Mouse (Mus musculus) intestine, postnatal 0 days (tissue): ENCODE measurements around the gene Tmem151b. TPM values are rescaled to one million over a fixed set of nuclear protein-coding genes. Genes with fewer than 3 reads are reported as not detected.
A peak's percentile ranks its signal among the peaks of the same experiment; 100 is the strongest.

ENCODE experiments used
- ATAC-seq: fragments of 200-750 bp; cut with Nextera tagmentation; 2 replicates; pipeline ENCODE4 v1.8.0; 2017; ENCODE audit warnings: mild to moderate bottlenecking, moderate TSS enrichment, moderate library complexity
- H3K27ac ChIP-seq: fragments of 300-500 bp; sonication (generic); 2 replicates; pipeline ENCODE4 v1.5.1; 2014; ENCODE audit warnings: mild to moderate bottlenecking, low read depth, low read length, moderate library complexity
- H3K27me3 ChIP-seq: fragments of 300-500 bp; sonication (generic); replicated peaks from 2 replicates; pipeline ENCODE4 v1.6.1; 2014; ENCODE audit warnings: low read length, mixed read lengths; ENCODE audit not compliant: control insufficient read depth, insufficient read depth
- H3K36me3 ChIP-seq: fragments of 300-500 bp; sonication (generic); 2 replicates; pipeline ENCODE4 v1.6.1; 2014; ENCODE audit warnings: mild to moderate bottlenecking, moderate library complexity; ENCODE audit not compliant: control insufficient read depth, insufficient read depth
- H3K4me1 ChIP-seq: fragments of 300-500 bp; sonication (generic); replicated peaks from 2 replicates; pipeline ENCODE4 v1.6.1; 2014; ENCODE audit warnings: antibody characterized with exemption, low read length, mixed read lengths; ENCODE audit not compliant: control insufficient read depth, insufficient read depth
- H3K4me2 ChIP-seq: fragments of 300-500 bp; sonication (generic); replicated peaks from 2 replicates; pipeline ENCODE4 v1.6.1; 2014; ENCODE audit warnings: low read depth, mild to moderate bottlenecking, moderate library complexity
- H3K4me3 ChIP-seq: fragments of 300-500 bp; sonication (generic); 2 replicates; pipeline ENCODE4 v1.5.1; 2014; ENCODE audit warnings: low read depth, low read length
- H3K9ac ChIP-seq: fragments of 300-500 bp; sonication (generic); 2 replicates; pipeline ENCODE4 v1.6.1; 2014; ENCODE audit warnings: mild to moderate bottlenecking, low read depth, low read length
- H3K9me3 ChIP-seq: fragments of 300-500 bp; sonication (generic); 2 replicates; pipeline ENCODE4 v1.6.1; 2016; ENCODE audit warnings: mixed run types; ENCODE audit not compliant: control insufficient read depth
- CTCF ChIP-seq: sonication (generic); IDR thresholded peaks from 2 replicates; pipeline ENCODE4 v1.5.1; 2016; ENCODE audit warnings: low read depth, mild to moderate bottlenecking, control low read depth, antibody characterized with exemption, moderate library complexity
- WGBS: fragments of 180-500 bp; shearing (Covaris S2); extraction: QIAGEN DNeasy Blood & Tissue Kit; methylation state at CpG from one replicate; pipeline ENCODE4 v1.1.7; 2014; 5-methylcytosine and 5-hydroxymethylcytosine counted together
- polyA plus RNA-seq: library from polyadenylated mRNA; unstranded; fragments of >200 nt; fragmentation: Nextera tagmentation; extraction: Ambion mirVana; gene quantifications from 2 replicates; pipeline ENCODE4 v1.2.1, GENCODE M21; 2015

Tmem151b gene
- polyA plus RNA-seq, 1 experiment from 2014 or later = 0.68 TPM

GRCm38 (mm10) chr17:45573780-45574123 is 24.3 kb upstream of the Tmem151b start:
- H3K4me1 ChIP-seq = peaks cover 9% of the 10 kb centered on the region
- no peaks in the 10 kb centered on the region for H3K9me3 ChIP-seq
- H3K27me3 ChIP-seq = no peaks in the 10 kb centered on the region
- under 1% methylated on average over 18 of the region's 18 CpGs for WGBS
- H3K36me3 ChIP-seq = peaks cover 27% of the 10 kb centered on the region
- peak overlapping the region; percentile 97 for H3K9ac ChIP-seq
- ATAC-seq = peak; percentile 70
- peak overlapping the region; percentile 86 for H3K4me2 ChIP-seq
- peak overlapping the region; percentile 95 for H3K27ac ChIP-seq
- H3K4me3 ChIP-seq = peak overlapping the region; percentile 100
- TF ChIP-seq CTCF = no peak

DNA sequence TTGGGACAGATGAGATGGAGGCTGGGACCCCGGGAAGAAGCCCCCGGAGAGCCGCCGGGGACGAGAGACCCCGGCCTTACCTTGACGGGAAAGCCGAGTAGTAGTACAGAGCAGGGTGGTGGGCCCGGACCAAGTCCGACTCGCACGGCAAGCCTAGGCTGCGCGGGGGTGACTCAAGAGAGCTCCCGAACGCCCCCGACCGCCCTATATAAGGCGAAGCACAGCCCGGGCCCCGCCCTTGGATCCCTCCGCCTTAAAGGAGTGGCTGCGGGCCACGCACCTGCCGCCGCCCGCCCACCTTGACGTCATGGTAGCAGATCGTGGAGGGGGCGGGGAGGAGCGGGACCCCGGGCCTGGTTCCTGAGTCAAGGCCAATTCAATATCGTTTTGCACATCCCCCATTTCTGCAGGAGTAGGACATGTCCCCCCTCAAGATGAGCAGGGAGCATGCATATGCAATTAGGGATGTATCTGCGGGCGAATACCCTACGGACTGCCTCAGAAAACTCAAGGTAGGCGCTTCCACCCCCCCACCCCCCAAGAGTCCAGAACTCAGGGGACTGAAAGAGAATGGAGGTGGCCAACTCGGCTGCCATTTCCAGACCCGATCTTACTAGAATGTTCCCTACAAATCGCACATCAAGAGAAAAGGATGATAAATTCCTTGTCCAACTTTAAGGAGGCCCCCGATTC is 23.8 kb upstream of the Tmem151b start, which contains the start of gene Hsp90ab1:
Gene Hsp90ab1, minus strand, starts transcription at position 185 of the 693 bp plus-strand sequence.
- Histone ChIP-seq H3K27ac (peak within 1 kb of the TSS; percentile 95), H3K36me3 (peaks cover 32% of the 10 kb centered on the region), H3K4me3 (peak within 1 kb of the TSS; percentile 100), H3K27me3 (no peaks in the 10 kb centered on the region), H3K9me3 (no peaks in the 10 kb centered on the region), H3K4me1 (peaks cover 9% of the 10 kb centered on the region), H3K4me2 (peak within 1 kb of the TSS; percentile 86), H3K9ac (peak within 1 kb of the TSS; percentile 97)
- peak; percentile 81 for ATAC-seq
- no peak for TF ChIP-seq CTCF
- WGBS = under 1% methylated on average over 41 of the region's 41 CpGs

DNA sequence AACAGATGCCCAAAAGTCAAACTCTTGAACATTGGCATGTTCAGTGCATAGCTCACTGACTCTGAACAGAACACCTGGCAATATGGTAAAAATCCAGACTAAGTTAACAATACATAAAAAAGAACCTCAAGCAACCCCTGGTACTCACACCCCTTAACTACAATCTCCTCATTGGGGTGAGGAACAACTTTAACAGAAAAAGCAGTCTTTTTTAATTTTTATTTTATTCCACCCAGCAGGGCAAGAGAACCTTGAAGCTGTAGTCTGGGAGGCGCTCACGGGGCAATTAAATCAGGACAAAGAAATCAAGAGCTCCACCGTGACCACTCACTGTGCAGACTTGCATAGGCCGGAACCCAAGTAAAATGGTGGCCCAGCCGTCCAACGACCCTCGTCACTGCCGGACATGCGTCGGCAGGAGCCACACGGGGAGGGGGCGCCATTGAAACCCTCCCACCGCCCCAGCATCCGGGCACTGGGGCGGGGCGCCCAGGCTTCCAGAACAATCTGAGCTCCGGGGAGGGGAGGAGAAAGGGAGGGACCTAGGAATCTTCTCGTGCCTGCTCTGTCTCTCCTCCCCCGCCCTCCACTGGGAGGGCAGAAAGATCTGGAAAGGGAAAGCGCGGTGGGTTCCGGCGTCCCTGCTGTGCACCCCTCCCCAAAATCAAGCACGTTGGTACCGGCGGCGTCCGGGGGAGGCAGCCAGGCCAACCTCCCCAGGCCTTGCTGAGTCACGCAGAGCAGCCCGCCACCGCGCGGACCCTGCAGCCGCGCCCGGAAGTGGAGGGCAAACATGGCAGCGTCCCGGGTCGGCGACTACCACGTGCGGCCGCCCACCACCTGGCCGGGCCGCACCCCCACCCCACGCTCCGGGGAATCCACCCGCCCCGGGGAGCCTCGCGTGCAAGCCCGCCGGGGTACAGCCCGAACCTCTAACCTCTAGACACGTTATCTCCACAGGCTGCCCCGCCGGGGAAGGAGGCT is 22.9 kb upstream of the Tmem151b start:
- Histone ChIP-seq H3K27me3 (no peaks in the 10 kb centered on the region), H3K36me3 (peaks cover 41% of the 10 kb centered on the region), H3K9me3 (no peaks in the 10 kb centered on the region), H3K4me2 (peak overlapping the region; percentile 86), H3K27ac (peak overlapping the region; percentile 95), H3K4me3 (peak overlapping the region; percentile 100), H3K9ac (peak overlapping the region; percentile 97), H3K4me1 (peaks cover 9% of the 10 kb centered on the region)
- peak; percentile 59 for ATAC-seq
- no peak for TF ChIP-seq CTCF
- WGBS = under 1% methylated on average over 55 of the region's 57 CpGs

DNA sequence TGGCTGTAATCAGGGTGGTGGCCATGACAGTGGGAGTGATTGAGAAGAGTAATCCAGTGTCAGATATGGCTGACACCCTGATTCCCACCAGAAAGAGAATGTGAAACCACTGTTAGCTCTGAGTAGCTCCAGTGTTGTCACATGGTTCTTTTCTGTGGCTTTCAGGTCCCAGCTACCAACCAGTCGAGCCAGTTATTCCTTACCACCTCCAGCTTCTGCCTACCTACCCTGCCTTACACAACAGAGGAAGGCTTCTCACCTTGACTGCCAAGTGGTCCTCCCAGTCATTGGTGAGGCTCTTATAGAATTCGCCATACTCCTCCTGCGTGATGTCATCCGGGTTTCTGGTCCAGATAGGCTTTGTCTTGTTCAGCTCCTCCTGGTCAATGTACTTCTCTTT is 20.5 kb upstream of the Tmem151b start:
- Histone ChIP-seq H3K4me1 (peaks cover 9% of the 10 kb centered on the region), H3K36me3 (peaks cover 52% of the 10 kb centered on the region)
- no peak for ATAC-seq

DNA sequence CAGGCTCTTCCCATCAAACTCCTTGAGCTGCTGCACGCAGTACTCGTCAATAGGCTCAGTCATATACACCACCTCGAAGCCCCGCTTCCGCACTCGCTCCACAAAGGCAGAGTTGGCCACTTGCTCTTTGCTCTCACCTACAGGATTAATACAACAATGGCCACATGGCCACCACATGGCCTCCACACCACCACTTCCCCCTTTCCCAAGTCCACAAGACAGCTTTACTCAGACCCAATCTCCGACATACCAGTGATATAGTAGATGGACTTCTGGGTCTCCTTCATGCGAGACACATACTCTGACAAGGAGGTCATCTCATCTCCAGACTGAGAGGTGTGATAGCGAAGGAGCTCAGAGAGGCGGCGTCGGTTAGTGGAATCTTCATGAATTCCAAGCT is 19.5 kb upstream of the Tmem151b start:
- Histone ChIP-seq H3K27ac (no peak overlapping the region), H3K36me3 (peaks cover 52% of the 10 kb centered on the region), H3K4me3 (no peak overlapping the region), H3K9me3 (no peaks in the 10 kb centered on the region), H3K4me1 (peaks cover 6% of the 10 kb centered on the region; the same call in 1 of the 2 replicates), H3K4me2 (no peak overlapping the region), H3K27me3 (no peaks in the 10 kb centered on the region), H3K9ac (no peak overlapping the region)
- WGBS = 79% methylated on average over 12 of the region's 12 CpGs
- TF ChIP-seq CTCF = no peak
- no peak for ATAC-seq

More for the DNA sequence above, 20.5 kb upstream of the Tmem151b start:
- H3K4me2 ChIP-seq = no peak overlapping the region
- WGBS = 69% methylated on average over 4 of the region's 4 CpGs
- H3K27me3 ChIP-seq = no peaks in the 10 kb centered on the region
- no peak overlapping the region for H3K9ac ChIP-seq
- H3K27ac ChIP-seq = 0 out of 2 replicates have a peak overlapping the region, but pooled peaks have one; percentile 1
- no peak overlapping the region for H3K4me3 ChIP-seq
- no peak for TF ChIP-seq CTCF
- no peaks in the 10 kb centered on the region for H3K9me3 ChIP-seq

DNA sequence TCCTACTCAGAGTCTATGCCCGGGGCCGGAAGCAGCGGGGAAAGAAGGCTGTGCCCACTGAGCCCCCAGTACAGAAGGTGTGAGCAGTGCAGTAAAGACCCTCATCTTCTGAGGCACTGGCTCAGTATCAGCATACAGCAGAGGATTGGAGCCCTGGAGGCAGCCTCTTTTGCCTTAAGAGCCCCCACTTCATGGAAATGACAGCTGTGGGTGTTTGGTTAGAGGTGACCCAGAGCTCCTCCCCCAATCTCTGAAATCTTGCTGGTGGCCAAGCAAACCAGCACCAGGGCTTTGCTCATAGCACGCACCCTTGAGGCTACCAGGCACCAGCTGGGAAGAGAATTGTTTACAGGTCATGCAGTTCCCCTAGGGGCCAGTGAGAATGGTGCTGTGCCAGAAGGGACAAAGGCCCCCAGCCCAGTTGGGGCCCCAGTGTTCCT is 17.7 kb upstream of the Tmem151b start:
- peaks cover 52% of the 10 kb centered on the region for H3K36me3 ChIP-seq
- no peak overlapping the region for H3K4me3 ChIP-seq
- H3K27me3 ChIP-seq = no peaks in the 10 kb centered on the region
- no peak for TF ChIP-seq CTCF
- 35% methylated on average over 4 of the region's 4 CpGs for WGBS
- peaks cover 6% of the 10 kb centered on the region; the same call in 1 of the 2 replicates for H3K4me1 ChIP-seq
- no peak overlapping the region for H3K27ac ChIP-seq
- H3K9ac ChIP-seq = no peak overlapping the region
- ATAC-seq = no peak
- H3K9me3 ChIP-seq = no peaks in the 10 kb centered on the region
- H3K4me2 ChIP-seq = no peak overlapping the region
